Mouse (Mus musculus): ENCODE data around the gene Depdc7. TPM values are rescaled to one million over a fixed set of nuclear protein-coding genes. Genes with fewer than 3 reads are reported as not detected.

Gene Depdc7
- polyA plus RNA-seq, 1 experiment from 2014 or later: 2.5 TPM

DNA sequence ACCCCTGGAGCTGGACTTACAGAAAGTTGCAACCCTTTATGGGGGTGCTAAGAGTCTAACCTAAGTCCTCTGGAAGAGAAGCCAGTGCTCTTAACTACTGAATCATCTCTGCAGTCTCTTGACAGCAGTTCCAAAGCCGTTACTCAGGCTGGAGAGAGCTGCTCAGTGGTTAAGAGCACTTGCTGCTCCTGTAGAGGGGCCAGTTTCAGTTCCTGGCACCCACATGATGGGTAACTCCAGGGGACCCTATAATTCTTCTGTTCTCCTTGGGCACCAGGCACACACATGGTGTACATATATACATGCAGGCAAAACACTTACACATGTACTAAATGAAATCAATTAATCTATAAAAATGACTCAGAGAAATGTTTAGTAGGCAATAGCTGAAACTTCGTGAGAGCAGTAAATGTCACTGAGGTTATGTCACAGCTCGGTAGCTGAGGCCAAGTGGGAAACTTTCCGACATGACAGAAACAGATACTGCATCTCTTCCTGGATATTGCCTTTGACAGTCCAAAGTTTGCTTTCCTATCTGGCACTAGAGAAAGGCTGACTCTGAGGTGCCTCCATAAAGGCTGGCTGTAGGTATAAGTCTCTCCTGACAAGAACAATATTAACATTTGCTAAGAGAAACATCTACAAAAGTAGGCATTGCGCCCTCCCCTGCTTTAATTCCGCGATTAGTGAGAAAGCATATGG, 2.3 kb downstream of the Depdc7 start:
- Histone ChIP-seq H3K4me3 (no peak overlapping the region), H3K27ac (replicated peaks) (no peak overlapping the region), H3K36me3 (replicated peaks) (no peaks in the 10 kb centered on the region), H3K4me1 (peaks cover 24% of the 10 kb centered on the region), H3K9me3 (no peaks in the 10 kb centered on the region), H3K27me3 (replicated peaks; ENCODE audit: low read depth, poor library complexity, severe bottlenecking) (peaks cover 49% of the 10 kb centered on the region)
- DNase-seq (ENCODE audit: low spot score): no peak
- 58% methylated on average over 7 of the region's 7 CpGs for WGBS

DNA sequence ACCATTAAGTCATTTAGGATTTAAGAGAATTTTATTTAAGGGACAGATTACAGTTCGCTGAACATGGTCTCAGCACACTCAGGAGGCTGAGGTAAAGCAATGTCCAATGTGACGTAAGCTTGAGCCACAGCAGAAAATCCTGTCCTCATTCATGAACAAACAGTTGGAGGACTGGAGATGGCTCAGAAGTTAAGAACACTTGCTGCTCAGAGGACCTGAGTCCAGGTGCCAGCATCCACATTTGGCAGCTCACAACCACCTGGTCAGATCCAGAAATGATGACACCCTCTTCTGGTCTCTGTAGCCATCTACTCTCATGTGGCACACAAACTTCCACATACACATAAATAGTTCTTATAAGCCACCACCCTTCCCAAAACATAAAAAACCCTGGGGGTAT, 3.0 kb downstream of the Depdc7 start:
- DNase-seq (ENCODE audit: low spot score): no peak
- Histone ChIP-seq H3K27me3 (replicated peaks; ENCODE audit: low read depth, poor library complexity, severe bottlenecking) (peaks cover 48% of the 10 kb centered on the region), H3K27ac (replicated peaks) (no peak overlapping the region), H3K9me3 (no peaks in the 10 kb centered on the region), H3K36me3 (replicated peaks) (no peaks in the 10 kb centered on the region), H3K4me3 (no peak overlapping the region), H3K4me1 (peaks cover 24% of the 10 kb centered on the region)
- 97% methylated on average over 2 of the region's 2 CpGs for WGBS

DNA sequence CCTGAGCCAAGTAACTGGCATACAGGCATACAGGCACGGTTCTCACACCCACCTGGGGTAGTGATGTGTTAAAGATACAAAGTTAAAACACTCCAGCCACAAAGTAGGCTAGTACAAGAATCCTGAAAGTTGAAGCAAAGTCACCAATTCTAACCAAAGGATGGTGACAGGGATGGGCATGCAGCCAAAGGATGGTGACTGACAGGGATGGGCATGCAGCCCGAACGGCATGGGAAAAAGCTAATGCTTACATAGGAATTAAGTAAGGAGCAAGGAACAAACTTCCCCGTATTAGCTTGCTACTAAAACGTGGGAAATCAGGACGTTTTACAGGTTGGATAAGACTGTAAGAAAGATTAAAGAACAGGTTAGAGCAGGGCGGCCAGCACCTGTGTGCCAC, 6.4 kb downstream of the Depdc7 start:
- H3K9me3 ChIP-seq: no peaks in the 10 kb centered on the region
- peaks cover 17% of the 10 kb centered on the region for H3K27me3 ChIP-seq (replicated peaks; ENCODE audit: low read depth, poor library complexity, severe bottlenecking)
- 78% methylated on average over 7 of the region's 7 CpGs for WGBS
- H3K4me1 ChIP-seq: peaks cover 4% of the 10 kb centered on the region; the same call in 1 of the 2 replicates
- no peak for DNase-seq (ENCODE audit: low spot score)
- H3K36me3 ChIP-seq (replicated peaks): no peaks in the 10 kb centered on the region
- no peak overlapping the region for H3K4me3 ChIP-seq
- H3K27ac ChIP-seq (replicated peaks): no peak overlapping the region

- no peaks in the 10 kb centered on the region for H3K9me3 ChIP-seq
- no peak overlapping the region for H3K27ac ChIP-seq (replicated peaks)
- H3K4me1 ChIP-seq: no peaks in the 10 kb centered on the region
- H3K27me3 ChIP-seq (replicated peaks; ENCODE audit: low read depth, poor library complexity, severe bottlenecking): no peaks in the 10 kb centered on the region
- 86% methylated on average over 7 of the region's 7 CpGs for WGBS
- no peaks in the 10 kb centered on the region for H3K36me3 ChIP-seq (replicated peaks)
- DNase-seq (ENCODE audit: low spot score): no peak
- no peak overlapping the region for H3K4me3 ChIP-seq
These were observed 10.0 kb downstream of the Depdc7 start for GRCm38 (mm10) chr2:104732562-104733256.

DNA sequence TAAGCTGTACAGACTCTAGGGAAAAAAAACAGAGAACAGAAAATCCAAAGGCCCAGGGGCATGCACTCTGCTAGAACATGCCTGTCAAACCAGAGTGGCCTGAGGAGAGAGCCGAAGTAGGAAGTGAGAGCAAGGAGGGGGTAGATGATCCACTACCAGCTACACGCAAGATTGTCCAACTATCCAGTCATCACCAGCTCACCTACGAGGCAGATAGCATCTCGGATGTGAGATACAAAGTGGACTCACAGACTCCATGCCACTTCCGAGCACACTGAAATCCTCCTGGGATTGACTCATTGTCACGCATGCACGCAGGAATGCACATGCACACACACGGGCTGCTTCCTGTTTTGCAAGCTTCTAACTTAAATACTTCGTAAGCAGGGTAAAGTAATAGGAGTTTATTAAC, 10.6 kb downstream of the Depdc7 start:
- Histone ChIP-seq H3K9me3 (no peaks in the 10 kb centered on the region), H3K27me3 (replicated peaks; ENCODE audit: low read depth, poor library complexity, severe bottlenecking) (no peaks in the 10 kb centered on the region), H3K4me3 (no peak overlapping the region), H3K4me1 (no peaks in the 10 kb centered on the region), H3K27ac (replicated peaks) (no peak overlapping the region), H3K36me3 (replicated peaks) (no peaks in the 10 kb centered on the region)
- WGBS: 85% methylated on average over 9 of the region's 9 CpGs
- no peak for DNase-seq (ENCODE audit: low spot score)

DNA sequence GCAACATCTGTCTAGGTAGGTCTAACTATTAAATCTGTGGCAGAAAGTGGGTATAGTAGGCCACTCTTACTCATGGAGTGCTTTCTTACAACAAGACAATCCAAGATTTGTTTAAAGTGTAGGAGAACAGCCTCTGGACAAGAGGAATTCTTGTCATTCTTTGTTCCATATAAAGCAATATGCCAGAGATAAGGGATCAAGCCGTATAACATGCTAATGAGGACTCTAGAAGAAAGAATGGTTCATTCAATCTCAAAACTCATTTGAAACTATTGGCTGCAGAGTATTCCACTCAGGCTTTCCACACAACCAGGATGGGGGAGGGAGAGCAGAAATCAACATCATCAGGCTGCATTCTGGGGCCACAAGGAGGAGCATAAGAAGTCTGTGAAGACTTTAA, 15.3 kb downstream of the Depdc7 start:
- Histone ChIP-seq H3K36me3 (replicated peaks) (no peaks in the 10 kb centered on the region), H3K9me3 (no peaks in the 10 kb centered on the region), H3K4me1 (no peaks in the 10 kb centered on the region), H3K27ac (replicated peaks) (no peak overlapping the region), H3K4me3 (no peak overlapping the region), H3K27me3 (replicated peaks; ENCODE audit: low read depth, poor library complexity, severe bottlenecking) (no peaks in the 10 kb centered on the region)
- WGBS: 78% methylated on average over 1 of the region's 1 CpGs
- no peak for DNase-seq (ENCODE audit: low spot score)

DNA sequence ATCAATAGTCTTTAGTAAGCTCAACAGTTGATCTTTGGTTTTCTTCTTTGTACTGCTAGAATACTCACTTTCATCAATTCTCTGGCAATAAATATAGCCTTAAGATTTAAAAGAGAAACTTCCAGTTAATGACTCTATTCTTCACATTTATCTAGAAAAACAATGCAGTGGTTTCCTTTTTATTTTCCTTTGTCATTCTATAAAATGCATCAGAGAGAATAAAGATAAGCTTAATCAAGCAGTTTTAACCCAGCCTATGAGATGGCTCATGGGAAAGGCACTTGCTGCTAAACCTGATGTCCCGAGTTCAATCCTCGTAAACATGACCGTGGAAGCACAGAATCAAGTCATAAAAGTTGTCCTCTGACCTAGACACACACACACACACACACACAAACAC, 20.7 kb downstream of the Depdc7 start:
- no peak for DNase-seq (ENCODE audit: low spot score)
- Histone ChIP-seq H3K27ac (replicated peaks) (no peak overlapping the region), H3K9me3 (no peaks in the 10 kb centered on the region), H3K27me3 (replicated peaks; ENCODE audit: low read depth, poor library complexity, severe bottlenecking) (no peaks in the 10 kb centered on the region), H3K36me3 (replicated peaks) (no peaks in the 10 kb centered on the region), H3K4me3 (no peak overlapping the region), H3K4me1 (no peaks in the 10 kb centered on the region)
- WGBS: 93% methylated on average over 3 of the region's 3 CpGs

DNA sequence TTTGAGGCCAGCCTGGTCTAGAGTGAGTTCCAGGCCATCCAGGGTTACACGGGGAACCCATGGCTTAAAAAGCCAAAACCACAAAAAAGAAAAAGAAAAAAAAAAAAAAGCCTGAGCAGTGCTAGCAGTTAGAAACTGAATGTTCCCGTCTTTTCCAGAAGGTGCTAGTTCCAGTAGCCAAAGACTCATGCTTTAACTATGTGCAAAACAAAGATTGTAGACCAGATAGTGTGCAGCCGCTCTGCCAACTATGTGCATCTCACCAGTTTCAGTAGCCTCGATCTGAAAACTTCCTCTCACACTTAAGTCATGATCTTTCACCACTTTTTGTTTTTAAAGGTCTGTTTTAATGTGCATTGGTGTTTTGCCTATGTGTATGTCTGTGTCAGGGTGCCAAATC, 24.9 kb downstream of the Depdc7 start:
- no peak overlapping the region for H3K4me3 ChIP-seq
- peaks cover 12% of the 10 kb centered on the region for H3K27me3 ChIP-seq (replicated peaks; ENCODE audit: low read depth, poor library complexity, severe bottlenecking)
- H3K36me3 ChIP-seq (replicated peaks): no peaks in the 10 kb centered on the region
- 89% methylated on average over 4 of the region's 4 CpGs for WGBS
- H3K9me3 ChIP-seq: no peaks in the 10 kb centered on the region
- no peak overlapping the region for H3K27ac ChIP-seq (replicated peaks)
- peaks cover 7% of the 10 kb centered on the region; the same call in 1 of the 2 replicates for H3K4me1 ChIP-seq
- DNase-seq (ENCODE audit: low spot score): no peak

DNA sequence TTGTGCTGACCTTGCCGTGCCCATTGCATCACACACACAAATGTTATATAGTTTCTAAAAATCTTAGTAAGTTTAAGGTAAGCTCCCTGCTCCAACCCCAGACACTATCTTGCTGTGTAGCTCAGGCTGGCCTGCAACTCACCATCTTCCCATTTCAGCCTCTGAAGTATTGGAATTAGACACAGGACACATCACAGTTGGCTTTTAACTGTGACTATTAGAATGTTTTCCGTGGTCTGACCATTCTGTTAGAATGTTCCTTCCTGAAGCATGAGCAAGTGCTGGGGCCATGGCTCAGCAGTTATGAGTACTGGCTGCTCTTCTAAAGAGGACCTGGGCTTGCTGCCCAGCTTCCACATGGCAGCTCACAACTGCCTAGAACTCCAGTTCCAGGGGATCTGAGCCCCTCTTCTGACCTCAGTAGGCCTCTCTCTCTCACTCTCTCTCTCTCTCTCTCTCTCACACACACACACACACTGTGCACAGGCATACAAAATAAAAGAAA, 25.4 kb downstream of the Depdc7 start:
- Histone ChIP-seq H3K27me3 (replicated peaks; ENCODE audit: low read depth, poor library complexity, severe bottlenecking) (peaks cover 12% of the 10 kb centered on the region), H3K4me3 (no peak overlapping the region), H3K27ac (replicated peaks) (no peak overlapping the region), H3K9me3 (no peaks in the 10 kb centered on the region), H3K36me3 (replicated peaks) (no peaks in the 10 kb centered on the region), H3K4me1 (peaks cover 9% of the 10 kb centered on the region; the same call in 1 of the 2 replicates)
- 94% methylated on average over 2 of the region's 2 CpGs for WGBS
- DNase-seq (ENCODE audit: low spot score): no peak

- H3K9me3 ChIP-seq: no peaks in the 10 kb centered on the region
- H3K27ac ChIP-seq (replicated peaks): no peak within 1 kb of the TSS
- no peak for DNase-seq (ENCODE audit: low spot score)
- H3K4me1 ChIP-seq: peaks cover 15% of the 10 kb centered on the region
- no peaks in the 10 kb centered on the region for H3K36me3 ChIP-seq (replicated peaks)
- WGBS: 88% methylated on average over 4 of the region's 4 CpGs
- peaks cover 12% of the 10 kb centered on the region for H3K27me3 ChIP-seq (replicated peaks; ENCODE audit: low read depth, poor library complexity, severe bottlenecking)
- no peak within 1 kb of the TSS for H3K4me3 ChIP-seq
These were observed 26.4 kb downstream of the Depdc7 start, which contains the start of gene Pin1rt1 for GRCm38 (mm10) chr2:104716279-104716678. TSS of gene Pin1rt1 (minus strand) at chr2:104716379.

DNA sequence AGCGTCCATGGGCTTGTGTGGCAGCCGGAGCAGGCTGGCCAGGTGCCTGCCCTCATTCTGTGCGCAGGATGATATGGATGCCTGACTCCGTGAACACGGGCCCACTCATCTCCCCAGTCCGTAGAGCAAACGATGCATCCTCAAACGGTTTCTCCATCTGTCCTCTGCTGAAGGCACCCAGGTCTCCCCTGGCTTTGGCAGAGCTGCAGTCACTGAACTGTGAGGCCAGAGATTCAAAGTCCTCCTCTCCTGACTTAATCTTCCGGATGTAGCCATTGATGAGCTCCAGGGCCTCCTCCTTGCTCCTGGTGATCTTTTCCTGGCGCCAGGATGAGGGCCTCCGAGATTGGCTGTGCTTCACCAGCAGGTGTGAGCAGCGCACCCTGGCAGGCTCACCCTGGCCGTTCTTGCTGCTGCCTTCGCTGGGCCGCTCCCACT, 28.4 kb downstream of the Depdc7 start:
- H3K4me3 ChIP-seq: no peak overlapping the region
- no peak overlapping the region for H3K27ac ChIP-seq (replicated peaks)
- 39% methylated on average over 15 of the region's 15 CpGs for WGBS
- H3K4me1 ChIP-seq: peaks cover 31% of the 10 kb centered on the region
- H3K27me3 ChIP-seq (replicated peaks; ENCODE audit: low read depth, poor library complexity, severe bottlenecking): peaks cover 12% of the 10 kb centered on the region
- peak; percentile 16 for DNase-seq (ENCODE audit: low spot score)
- H3K9me3 ChIP-seq: no peaks in the 10 kb centered on the region
- H3K36me3 ChIP-seq (replicated peaks): no peaks in the 10 kb centered on the region

DNA sequence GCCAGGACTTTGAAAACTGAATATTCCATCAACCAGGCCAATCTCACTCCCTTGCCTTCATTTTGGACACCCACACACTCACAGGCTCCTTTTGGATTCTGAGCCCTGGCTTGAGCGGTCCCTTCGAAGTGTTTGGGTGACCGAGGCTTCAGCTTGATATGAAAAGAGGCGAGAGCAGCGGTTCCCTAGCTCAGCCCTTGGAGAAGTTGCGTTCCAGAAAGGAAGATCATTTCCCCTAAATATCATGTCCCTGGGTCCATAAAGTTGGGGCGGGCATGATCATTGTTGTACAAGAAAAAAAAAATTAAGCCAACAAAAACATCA, 30.2 kb downstream of the Depdc7 start:
- H3K4me3 ChIP-seq: peak overlapping the region; percentile 92
- H3K27ac ChIP-seq (replicated peaks): peak overlapping the region; percentile 97
- H3K27me3 ChIP-seq (replicated peaks; ENCODE audit: low read depth, poor library complexity, severe bottlenecking): peaks cover 12% of the 10 kb centered on the region
- H3K9me3 ChIP-seq: no peaks in the 10 kb centered on the region
- H3K4me1 ChIP-seq: peaks cover 31% of the 10 kb centered on the region
- no peaks in the 10 kb centered on the region for H3K36me3 ChIP-seq (replicated peaks)
- 6% methylated on average over 7 of the region's 7 CpGs for WGBS
- DNase-seq (ENCODE audit: low spot score): no peak
